Mouse (Mus musculus) lung, embryonic 16.5 days (tissue): ENCODE measurements around the gene Rapgef4. TPM values are rescaled to one million over a fixed set of nuclear protein-coding genes. Genes with fewer than 3 reads are reported as not detected.

Source experiments
- ATAC-seq: fragments of 200-750 bp; cut with Nextera tagmentation; 2 replicates; pipeline ENCODE4 v1.8.0; 2017; ENCODE audit warnings: low read depth, mild to moderate bottlenecking, moderate library complexity
- H3K27ac ChIP-seq: fragments of 300-500 bp; sonication (generic); 2 replicates; pipeline ENCODE4 v1.5.1; 2014; ENCODE audit warnings: mild to moderate bottlenecking, control low read depth, low read length
- H3K27me3 ChIP-seq: fragments of 300-500 bp; sonication (generic); 2 replicates; pipeline ENCODE4 v1.6.1; 2014; ENCODE audit warnings: low read depth, low read length, mixed read lengths; ENCODE audit not compliant: control insufficient read depth, insufficient read depth
- H3K36me3 ChIP-seq: fragments of 300-500 bp; sonication (generic); 2 replicates; pipeline ENCODE4 v1.6.1; 2014; ENCODE audit warnings: low read length; ENCODE audit not compliant: control insufficient read depth, insufficient read depth
- H3K4me1 ChIP-seq: fragments of 300-500 bp; sonication (generic); replicated peaks from 2 replicates; pipeline ENCODE4 v1.6.1; 2014; ENCODE audit warnings: low read length, mixed read lengths; ENCODE audit not compliant: control insufficient read depth, insufficient read depth
- H3K4me2 ChIP-seq: fragments of 300-500 bp; sonication (generic); 2 replicates; pipeline ENCODE4 v1.6.1; 2014; ENCODE audit warnings: low read depth, low read length, control low read depth
- H3K4me3 ChIP-seq: fragments of 300-500 bp; sonication (generic); 2 replicates; pipeline ENCODE4 v1.5.1; 2014; ENCODE audit warnings: mild to moderate bottlenecking, low read length, control low read depth
- H3K9ac ChIP-seq: fragments of 300-500 bp; sonication (generic); 2 replicates; pipeline ENCODE4 v1.6.1; 2014; ENCODE audit warnings: low read length, control low read depth
- H3K9me3 ChIP-seq: fragments of 300-500 bp; sonication (generic); 2 replicates; pipeline ENCODE4 v1.6.1; 2016; ENCODE audit warnings: low read length; ENCODE audit not compliant: control insufficient read depth
- WGBS: fragments of 180-500 bp; shearing (Covaris S2); extraction: QIAGEN DNeasy Blood & Tissue Kit; methylation state at CpG from one replicate; pipeline ENCODE4 v1.1.7; 2014; 5-methylcytosine and 5-hydroxymethylcytosine counted together
- polyA plus RNA-seq: library from polyadenylated mRNA; unstranded; fragments of >200 nt; fragmentation: Nextera tagmentation; extraction: Ambion mirVana; gene quantifications from 2 replicates; pipeline ENCODE4 v1.2.1, GENCODE M21; 2015

The Rapgef4 gene
- polyA plus RNA-seq, 1 experiment from 2014 or later = 3.7 TPM

- Histone ChIP-seq H3K4me3 (no peak overlapping the region), H3K4me1 (no peaks in the 10 kb centered on the region), H3K4me2 (no peak overlapping the region), H3K27ac (no peak overlapping the region), H3K36me3 (no peaks in the 10 kb centered on the region), H3K9ac (no peak overlapping the region), H3K27me3 (no peaks in the 10 kb centered on the region), H3K9me3 (no peaks in the 10 kb centered on the region)
- WGBS = 92% methylated on average over 2 of the region's 2 CpGs
- 0 out of 2 replicates have a peak, but pooled peaks have one; percentile 31 for ATAC-seq
Measured at GRCm38 (mm10) chr2:71998531-71998930, 17.5 kb downstream of the Rapgef4 start.

- no peak overlapping the region for H3K27ac ChIP-seq
- WGBS = 69% methylated on average over 2 of the region's 2 CpGs
- no peaks in the 10 kb centered on the region for H3K9me3 ChIP-seq
- no peaks in the 10 kb centered on the region for H3K27me3 ChIP-seq
- no peak overlapping the region for H3K9ac ChIP-seq
- H3K36me3 ChIP-seq = no peaks in the 10 kb centered on the region
- no peak overlapping the region for H3K4me2 ChIP-seq
- no peak overlapping the region for H3K4me3 ChIP-seq
- ATAC-seq = no peak
- H3K4me1 ChIP-seq = no peaks in the 10 kb centered on the region
Measured at GRCm38 (mm10) chr2:72000102-72000501, 19.1 kb downstream of the Rapgef4 start.

- Histone ChIP-seq H3K4me2 (no peak overlapping the region), H3K9me3 (no peaks in the 10 kb centered on the region), H3K27me3 (no peaks in the 10 kb centered on the region), H3K9ac (no peak overlapping the region), H3K4me3 (no peak overlapping the region), H3K36me3 (no peaks in the 10 kb centered on the region), H3K4me1 (no peaks in the 10 kb centered on the region), H3K27ac (no peak overlapping the region)
- no peak for ATAC-seq
- 75% methylated on average over 5 of the region's 5 CpGs for WGBS
Measured at GRCm38 (mm10) chr2:72002843-72003370, 21.9 kb downstream of the Rapgef4 start.

- H3K9ac ChIP-seq = no peak overlapping the region
- no peak overlapping the region for H3K27ac ChIP-seq
- ATAC-seq = no peak
- H3K4me1 ChIP-seq = no peaks in the 10 kb centered on the region
- H3K36me3 ChIP-seq = no peaks in the 10 kb centered on the region
- 75% methylated on average over 13 of the region's 13 CpGs for WGBS
- no peak overlapping the region for H3K4me2 ChIP-seq
- H3K4me3 ChIP-seq = no peak overlapping the region
- no peaks in the 10 kb centered on the region for H3K27me3 ChIP-seq
- no peaks in the 10 kb centered on the region for H3K9me3 ChIP-seq
Measured at GRCm38 (mm10) chr2:72003756-72004525, 22.9 kb downstream of the Rapgef4 start.

- Histone ChIP-seq H3K36me3 (no peaks in the 10 kb centered on the region), H3K4me1 (no peaks in the 10 kb centered on the region), H3K27me3 (no peaks in the 10 kb centered on the region), H3K9ac (no peak overlapping the region), H3K9me3 (no peaks in the 10 kb centered on the region), H3K4me3 (no peak overlapping the region), H3K4me2 (no peak overlapping the region), H3K27ac (no peak overlapping the region)
- WGBS = 81% methylated on average over 16 of the region's 16 CpGs
- ATAC-seq = no peak
Measured at GRCm38 (mm10) chr2:72005051-72005450, 24.0 kb downstream of the Rapgef4 start.

- ATAC-seq = peak; percentile 93
- Histone ChIP-seq H3K27me3 (no peaks in the 10 kb centered on the region), H3K4me1 (0 out of 2 replicates have a peak, but pooled peaks cover 2% of the 10 kb centered on the region), H3K9me3 (no peaks in the 10 kb centered on the region), H3K4me2 (no peak overlapping the region), H3K36me3 (no peaks in the 10 kb centered on the region), H3K27ac (no peak overlapping the region), H3K9ac (no peak overlapping the region), H3K4me3 (no peak overlapping the region)
- WGBS = 55% methylated on average over 3 of the region's 3 CpGs
Measured at GRCm38 (mm10) chr2:72009446-72010218, 28.6 kb downstream of the Rapgef4 start.

GRCm38 (mm10) chr2:72015366-72015765 lies 34.3 kb downstream of the Rapgef4 start:
- 0 out of 2 replicates have a peak, but pooled peaks cover 2% of the 10 kb centered on the region for H3K4me1 ChIP-seq
- H3K27ac ChIP-seq = no peak overlapping the region
- no peak overlapping the region for H3K9ac ChIP-seq
- no peaks in the 10 kb centered on the region for H3K9me3 ChIP-seq
- H3K4me3 ChIP-seq = no peak overlapping the region
- no peaks in the 10 kb centered on the region for H3K27me3 ChIP-seq
- 77% methylated on average over 8 of the region's 8 CpGs for WGBS
- ATAC-seq = no peak
- H3K36me3 ChIP-seq = no peaks in the 10 kb centered on the region
- H3K4me2 ChIP-seq = no peak overlapping the region

GRCm38 (mm10) chr2:72016013-72016412 lies 35.0 kb downstream of the Rapgef4 start:
- WGBS = 25% methylated on average over 5 of the region's 5 CpGs
- H3K4me1 ChIP-seq = 0 out of 2 replicates have a peak, but pooled peaks cover 2% of the 10 kb centered on the region
- H3K4me2 ChIP-seq = no peak overlapping the region
- H3K9me3 ChIP-seq = no peaks in the 10 kb centered on the region
- no peaks in the 10 kb centered on the region for H3K27me3 ChIP-seq
- no peaks in the 10 kb centered on the region for H3K36me3 ChIP-seq
- H3K9ac ChIP-seq = no peak overlapping the region
- no peak overlapping the region for H3K4me3 ChIP-seq
- ATAC-seq = no peak
- no peak overlapping the region for H3K27ac ChIP-seq

GRCm38 (mm10) chr2:72017168-72017567 lies 36.1 kb downstream of the Rapgef4 start:
- ATAC-seq = no peak
- H3K4me1 ChIP-seq = 0 out of 2 replicates have a peak, but pooled peaks cover 2% of the 10 kb centered on the region
- no peaks in the 10 kb centered on the region for H3K27me3 ChIP-seq
- H3K4me3 ChIP-seq = no peak overlapping the region
- H3K9ac ChIP-seq = no peak overlapping the region
- H3K9me3 ChIP-seq = no peaks in the 10 kb centered on the region
- no peak overlapping the region for H3K27ac ChIP-seq
- H3K36me3 ChIP-seq = no peaks in the 10 kb centered on the region
- 89% methylated on average over 2 of the region's 2 CpGs for WGBS
- H3K4me2 ChIP-seq = no peak overlapping the region
